Mouse (Mus musculus) kidney, adult 8-10 months (tissue): ENCODE results near the gene Gm20738.
"Not testable (repeated sequence)": the region's sequence is repeated elsewhere in the genome, so short reads cannot be mapped to it uniquely, and the experiment has no call there.

Experiments
- DNase-seq, 2 experiments: peaks; one replicate each; pipeline ENCODE4 v3.0.0; 2022

Gm20738 gene

DNA sequence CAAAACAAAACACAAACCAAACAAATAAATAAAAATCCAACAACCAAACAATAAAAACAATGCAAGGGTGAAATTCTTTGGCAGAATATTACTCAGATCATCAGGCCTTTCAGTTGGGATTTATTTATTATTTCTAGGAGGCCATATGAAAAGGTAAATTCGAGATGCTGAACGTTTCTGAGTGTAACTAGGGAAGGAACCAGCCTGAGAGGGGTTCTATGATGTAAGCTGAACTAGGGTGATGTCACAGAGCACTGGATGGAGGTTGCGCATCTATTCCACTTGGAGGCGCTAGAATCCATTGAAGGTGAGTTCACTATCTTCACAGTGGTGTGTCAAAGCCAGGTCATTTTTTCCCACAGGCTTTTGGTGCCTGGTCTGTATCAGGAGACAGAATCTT, at the start of gene Gm20738:
Gene Gm20738, plus strand, starts transcription at position 301 of the 400 bp plus-strand sequence.
- not testable (repeated sequence) for DNase-seq
